Mouse (Mus musculus) thymus, adult 2 months (tissue): ENCODE measurements at regions not wholly inside any gene's neighbourhood (a gene's known extent, or its start where the extent isn't known, plus 50 kb on each side); places are given as distances from the start of the nearest gene placed in this dataset.

Source experiments
- CTCF ChIP-seq: fragments of 200-500 bp; IDR thresholded peaks from 2 replicates; pipeline ENCODE4 v1.5.1; 2012; ENCODE audit warnings: mild to moderate bottlenecking, control low read depth, low read length, moderate library complexity, borderline replicate concordance; ENCODE audit not compliant: control insufficient read depth, poor library complexity, insufficient read depth; ENCODE audit errors: extremely low read depth
- POLR2A ChIP-seq: fragments of 200-500 bp; IDR thresholded peaks from 2 replicates; pipeline ENCODE4 v1.6.1; 2012; ENCODE audit warnings: mild to moderate bottlenecking, low read length, control low read depth, moderate library complexity; ENCODE audit not compliant: control insufficient read depth, poor library complexity, insufficient read depth; ENCODE audit errors: extremely low read depth

DNA sequence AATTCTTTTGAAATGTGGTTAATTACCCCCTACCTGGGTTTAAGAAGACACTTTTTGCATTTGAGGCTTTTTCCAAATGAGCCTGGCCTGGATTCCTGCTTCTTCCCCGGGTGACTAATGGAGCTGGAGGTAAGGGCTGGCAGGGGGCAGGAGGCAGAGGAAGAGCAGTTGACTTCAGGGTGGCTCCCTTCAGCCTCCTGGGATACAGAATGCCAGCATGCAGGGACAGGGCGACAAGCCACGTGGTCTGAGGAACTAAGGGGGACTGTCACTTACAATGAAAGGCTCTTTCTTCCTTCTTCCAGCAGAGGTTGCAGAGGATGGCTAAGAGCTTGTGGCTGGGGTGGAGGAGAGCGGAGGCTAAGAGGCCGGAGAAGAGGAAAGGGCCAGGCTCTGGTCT lies 234.8 kb upstream of the Rpl38 start:
- no peak for TF ChIP-seq CTCF
- no peak for TF ChIP-seq POLR2A
